In the genomic region with DNA sequence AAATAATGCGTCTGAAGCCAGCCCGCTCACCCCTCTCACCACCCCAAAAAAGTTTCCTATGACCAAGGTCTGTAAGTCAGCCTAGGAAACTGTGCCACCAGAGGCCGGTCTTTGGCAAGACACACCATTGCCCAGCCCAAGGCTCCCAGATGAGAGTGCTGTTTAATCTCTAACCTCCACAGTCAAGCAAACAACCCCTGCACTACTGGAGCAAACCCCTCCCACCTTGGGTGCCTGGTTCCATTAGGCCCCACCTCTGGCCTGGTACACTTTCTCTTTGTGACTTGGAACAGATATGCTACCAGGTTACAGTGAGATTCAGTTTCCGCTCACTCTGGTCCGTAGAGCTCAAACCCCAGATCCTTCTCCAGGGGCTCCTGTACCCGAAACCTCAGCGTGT, we compare ENCODE assay signal across 9 mouse cellular contexts. TPM values are rescaled to one million over a fixed set of nuclear protein-coding genes. Genes with fewer than 3 reads are reported as not detected.
DNase-seq lines count a peak whose midpoint lies in the region; ATAC-seq lines count a peak whose summit lies in the region.
"Had no signal": no experiment of that assay in that cellular context is flagged by ENCODE, and none has a peak within 500 bp of the region (broad histone marks: within the 10 kb centered on the region; RNA-seq: fewer than 3 reads in every experiment).

No protein-coding gene starts in this region.

- ATAC-seq in frontal cortex, adult (ENCODE audit: low TSS enrichment), result no peak
- ATAC-seq in erythroid progenitor cell, adult 5-6 weeks (replicated peaks; ENCODE audit: low FRiP score, poor library complexity, severe bottlenecking), result no peak

- DNase-seq in embryo, embryonic 11 days, result peak; percentile 9
- no peak for DNase-seq in embryo, embryonic 9.5 days (ENCODE audit: extremely low spot score)
- DNase-seq in MN1 (ENCODE audit: low spot score), result peak; percentile 44
- DNase-seq in kidney, postnatal 10 days, result peak; percentile 61
- DNase-seq in lung, adult 18-20 months, result peak; percentile 21 to 62
- DNase-seq in left cerebral cortex, adult 9 months (ENCODE audit: low spot score in 2 of 2), result no peak

RNA-seq across cellular contexts. Expression of a gene that starts 11.9 kb away (rescaled TPM):
- total RNA-seq in erythroid progenitor cell, adult 5-6 weeks (2015; ENCODE audit: low replicate concordance), result not detected in 2 replicates
- not detected in 2 replicates for total RNA-seq in erythroid progenitor cell, adult 5-6 weeks (2017; ENCODE audit: low replicate concordance)

RNA-seq across cellular contexts. Expression of a gene that starts 41.3 kb away (rescaled TPM):
- not detected in 2 replicates for total RNA-seq in erythroid progenitor cell, adult 5-6 weeks (2015; ENCODE audit: low replicate concordance)
- total RNA-seq in erythroid progenitor cell, adult 5-6 weeks (2017; ENCODE audit: low replicate concordance), result not detected in 2 replicates

RNA-seq across cellular contexts. Expression of a gene that starts 41.4 kb away (rescaled TPM):
- total RNA-seq in erythroid progenitor cell, adult 5-6 weeks (2015; ENCODE audit: low replicate concordance), result not detected in 2 replicates
- not detected in 2 replicates for total RNA-seq in erythroid progenitor cell, adult 5-6 weeks (2017; ENCODE audit: low replicate concordance)

RNA-seq across cellular contexts. Expression of a gene that starts 44.9 kb away (rescaled TPM):
- total RNA-seq in erythroid progenitor cell, adult 5-6 weeks (2015; ENCODE audit: low replicate concordance), result not detected in 2 replicates
- total RNA-seq in erythroid progenitor cell, adult 5-6 weeks (2017; ENCODE audit: low replicate concordance), result not detected in 2 replicates
- total RNA-seq: left cerebral cortex, adult 8-10 months had no signal

Comparison
In these comparisons a context has a peak if more than half of its experiments do, and no peak if none do; other contexts are left out.
1. DNase-seq: peak in embryo, embryonic 11 days (single experiment), MN1 (single experiment), kidney, postnatal 10 days (single experiment) and lung, adult 18-20 months (2 of 2); none in embryo, embryonic 9.5 days (single experiment) and left cerebral cortex, adult 9 months (0 of 2).